Mouse (Mus musculus): ENCODE results near the gene Gm28036. TPM values are rescaled to one million over a fixed set of nuclear protein-coding genes. Genes with fewer than 3 reads are reported as not detected.

Gene Gm28036
- polyA plus RNA-seq, 1 experiment = 1.9 TPM

DNA sequence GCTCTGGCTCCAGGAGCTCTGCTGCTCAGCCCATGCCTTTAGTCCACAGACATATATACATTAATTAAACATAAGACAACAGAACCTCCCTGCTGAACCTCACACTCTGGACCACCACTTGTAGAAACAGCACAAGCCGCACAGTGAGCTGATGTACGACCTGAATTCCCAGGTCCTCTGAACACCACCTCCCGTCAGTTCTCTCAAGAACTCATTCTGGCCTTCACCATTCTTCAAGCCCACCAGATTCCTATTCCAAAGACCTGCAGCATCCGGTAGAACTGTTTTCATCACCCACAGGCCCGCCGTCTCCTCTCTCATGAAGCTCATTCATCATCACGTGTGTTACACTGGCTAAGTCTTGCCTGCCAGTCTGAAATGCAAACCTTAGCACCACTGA lies 46.5 kb downstream of the Gm28036 start:
- TF ChIP-seq POLR2A (IDR thresholded peaks at IDR 0.05; ENCODE audit: low read depth, low read length) (no peak), CTCF (conservative IDR thresholded peaks at IDR 0.05; ENCODE audit: insufficient read depth, insufficient read length, low read depth, low read length) (no peak)
- Histone ChIP-seq H3K36me3 (ENCODE audit: control insufficient read depth, insufficient read depth, low read length) (no peaks in the 10 kb centered on the region; the same call in none of the 2 replicates), H3K4me1 (ENCODE audit: control insufficient read depth, insufficient read depth, low read length) (peaks cover 6% of the 10 kb centered on the region; the same call in 1 of the 2 replicates), H3K27ac (ENCODE audit: insufficient read depth, low read depth, low read length) (no peak overlapping the region), H3K4me3 (ENCODE audit: insufficient read depth, low read depth, low read length) (no peak overlapping the region), H3K27me3 (replicated peaks; ENCODE audit: control insufficient read depth, insufficient read depth, low read length) (no peaks in the 10 kb centered on the region)
- 81% methylated on average over 7 of the region's 7 CpGs for WGBS
- DNase-seq = no peak

DNA sequence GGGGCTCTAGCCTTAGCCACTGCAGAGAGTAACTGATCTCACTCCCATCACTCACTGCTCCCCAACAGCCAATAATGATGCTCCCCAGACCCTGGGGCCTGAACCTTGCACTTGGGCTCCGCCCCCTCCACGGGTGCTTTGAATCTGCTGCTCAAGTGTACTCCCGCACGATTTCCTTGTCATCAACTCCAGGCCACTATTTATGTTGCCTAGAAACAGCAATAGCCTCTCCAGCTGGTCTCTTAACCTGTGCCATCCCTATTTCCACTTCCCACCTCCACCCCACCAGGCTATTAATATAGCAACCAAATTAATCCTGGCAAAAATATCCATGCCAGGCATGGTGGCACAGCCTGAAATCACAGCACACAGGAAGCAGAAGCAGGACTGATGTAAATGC lies 47.2 kb downstream of the Gm28036 start:
- no peaks in the 10 kb centered on the region; the same call in none of the 2 replicates for H3K36me3 ChIP-seq (ENCODE audit: control insufficient read depth, insufficient read depth, low read length)
- H3K27me3 ChIP-seq (replicated peaks; ENCODE audit: control insufficient read depth, insufficient read depth, low read length) = no peaks in the 10 kb centered on the region
- H3K4me3 ChIP-seq (ENCODE audit: insufficient read depth, low read depth, low read length) = no peak overlapping the region
- H3K4me1 ChIP-seq (ENCODE audit: control insufficient read depth, insufficient read depth, low read length) = peaks cover 6% of the 10 kb centered on the region; the same call in 1 of the 2 replicates
- H3K27ac ChIP-seq (ENCODE audit: insufficient read depth, low read depth, low read length) = no peak overlapping the region
- WGBS = 39% methylated on average over 4 of the region's 4 CpGs
- peak; percentile 17 for DNase-seq
- TF ChIP-seq POLR2A (IDR thresholded peaks at IDR 0.05; ENCODE audit: low read depth, low read length) (no peak), CTCF (conservative IDR thresholded peaks at IDR 0.05; ENCODE audit: insufficient read depth, insufficient read length, low read depth, low read length) (no peak)

DNA sequence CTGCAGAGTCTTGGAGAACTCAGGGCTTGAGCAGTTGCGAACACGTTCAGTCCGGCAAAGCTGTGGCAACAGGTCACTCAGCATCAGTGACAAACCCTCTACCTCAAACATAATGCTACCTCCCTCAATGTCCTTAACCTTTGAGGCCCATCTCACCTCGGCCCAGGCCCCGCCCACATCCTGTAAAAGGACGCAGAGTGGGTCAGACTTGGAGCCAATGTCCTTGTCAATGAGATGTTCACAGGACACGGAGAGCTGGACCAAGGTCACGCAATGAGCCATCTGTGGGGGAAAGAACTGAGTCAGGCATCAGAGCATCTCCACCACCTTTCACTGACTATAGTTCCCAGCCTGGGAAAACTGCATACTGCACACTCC lies 47.7 kb downstream of the Gm28036 start:
- peaks cover 6% of the 10 kb centered on the region; the same call in 1 of the 2 replicates for H3K4me1 ChIP-seq (ENCODE audit: control insufficient read depth, insufficient read depth, low read length)
- TF ChIP-seq CTCF (conservative IDR thresholded peaks at IDR 0.05; ENCODE audit: insufficient read depth, insufficient read length, low read depth, low read length) (no peak), POLR2A (IDR thresholded peaks at IDR 0.05; ENCODE audit: low read depth, low read length) (no peak)
- no peak overlapping the region for H3K27ac ChIP-seq (ENCODE audit: insufficient read depth, low read depth, low read length)
- no peaks in the 10 kb centered on the region; the same call in none of the 2 replicates for H3K36me3 ChIP-seq (ENCODE audit: control insufficient read depth, insufficient read depth, low read length)
- no peak for DNase-seq
- H3K27me3 ChIP-seq (replicated peaks; ENCODE audit: control insufficient read depth, insufficient read depth, low read length) = no peaks in the 10 kb centered on the region
- 77% methylated on average over 8 of the region's 8 CpGs for WGBS
- no peak overlapping the region for H3K4me3 ChIP-seq (ENCODE audit: insufficient read depth, low read depth, low read length)

DNA sequence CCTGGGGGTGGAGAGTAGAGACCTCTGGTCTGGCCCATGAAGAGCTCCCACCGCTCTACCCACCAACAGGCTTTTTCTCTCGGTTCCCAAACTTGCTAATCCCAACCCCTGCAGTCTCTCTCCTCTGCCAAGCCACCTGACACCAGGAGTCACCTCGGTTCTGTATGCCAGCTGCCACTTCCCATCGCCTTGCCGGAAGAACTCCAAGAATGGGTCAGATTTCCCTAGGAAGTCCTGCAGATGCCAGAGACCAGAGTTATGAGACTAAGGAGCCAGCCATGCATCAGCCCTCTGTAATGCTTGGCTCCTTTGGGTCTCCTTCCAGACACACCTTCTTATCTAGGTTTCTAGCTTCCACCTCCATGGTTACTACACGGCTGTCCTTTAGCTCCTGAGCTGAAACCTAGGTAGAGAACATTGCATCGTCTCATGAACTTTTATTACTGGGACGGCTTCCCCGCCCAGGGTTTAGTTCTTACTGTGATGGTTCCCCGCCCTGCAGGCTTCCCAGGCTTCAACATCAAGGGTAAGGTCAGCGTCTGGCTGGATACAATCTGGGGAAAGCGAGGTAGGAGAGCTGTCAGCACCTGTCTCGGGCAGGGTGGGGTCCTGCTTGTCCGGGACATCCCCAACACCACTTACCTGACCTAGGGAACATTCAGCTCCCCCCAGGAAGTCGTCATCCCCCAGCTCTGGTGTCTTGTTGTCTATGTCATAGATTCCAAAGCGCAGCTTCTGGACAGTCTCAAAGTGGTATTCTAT lies 48.3 kb downstream of the Gm28036 start:
- no peak overlapping the region for H3K27ac ChIP-seq (ENCODE audit: insufficient read depth, low read depth, low read length)
- H3K4me3 ChIP-seq (ENCODE audit: insufficient read depth, low read depth, low read length) = no peak overlapping the region
- 88% methylated on average over 16 of the region's 16 CpGs for WGBS
- DNase-seq = no peak
- H3K36me3 ChIP-seq (ENCODE audit: control insufficient read depth, insufficient read depth, low read length) = no peaks in the 10 kb centered on the region; the same call in none of the 2 replicates
- 0 out of 2 replicates have a peak, but pooled peaks cover 6% of the 10 kb centered on the region for H3K4me1 ChIP-seq (ENCODE audit: control insufficient read depth, insufficient read depth, low read length)
- TF ChIP-seq CTCF (conservative IDR thresholded peaks at IDR 0.05; ENCODE audit: insufficient read depth, insufficient read length, low read depth, low read length) (no peak), POLR2A (IDR thresholded peaks at IDR 0.05; ENCODE audit: low read depth, low read length) (no peak)
- H3K27me3 ChIP-seq (replicated peaks; ENCODE audit: control insufficient read depth, insufficient read depth, low read length) = no peaks in the 10 kb centered on the region

DNA sequence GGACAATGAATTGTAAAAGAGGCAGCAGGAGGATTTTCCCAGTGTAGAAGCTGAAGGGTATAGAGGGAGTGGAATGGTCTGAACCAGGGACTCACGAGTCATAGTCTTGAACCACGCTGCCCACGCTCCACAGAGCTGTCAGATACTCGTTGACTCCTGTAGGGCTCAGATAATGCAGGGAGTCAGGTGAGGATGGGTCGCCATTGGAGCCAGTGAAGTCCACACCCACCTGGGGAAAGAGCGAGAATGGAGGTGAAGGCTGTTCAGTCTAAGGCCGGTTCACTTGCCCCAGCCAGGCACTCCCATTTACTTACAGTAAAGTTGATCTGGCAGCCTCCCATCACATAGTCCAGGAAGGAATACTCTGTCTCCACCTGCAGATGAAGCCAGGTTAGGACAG lies 49.4 kb downstream of the Gm28036 start:
- Histone ChIP-seq H3K27me3 (replicated peaks; ENCODE audit: control insufficient read depth, insufficient read depth, low read length) (no peaks in the 10 kb centered on the region), H3K4me1 (ENCODE audit: control insufficient read depth, insufficient read depth, low read length) (0 out of 2 replicates have a peak, but pooled peaks cover 6% of the 10 kb centered on the region), H3K4me3 (ENCODE audit: insufficient read depth, low read depth, low read length) (no peak overlapping the region), H3K36me3 (ENCODE audit: control insufficient read depth, insufficient read depth, low read length) (peaks cover 4% of the 10 kb centered on the region), H3K27ac (ENCODE audit: insufficient read depth, low read depth, low read length) (no peak overlapping the region)
- 82% methylated on average over 7 of the region's 7 CpGs for WGBS
- TF ChIP-seq POLR2A (IDR thresholded peaks at IDR 0.05; ENCODE audit: low read depth, low read length) = no peak
- no peak for TF ChIP-seq CTCF (conservative IDR thresholded peaks at IDR 0.05; ENCODE audit: insufficient read depth, insufficient read length, low read depth, low read length)
- peak; percentile 21 for DNase-seq

DNA sequence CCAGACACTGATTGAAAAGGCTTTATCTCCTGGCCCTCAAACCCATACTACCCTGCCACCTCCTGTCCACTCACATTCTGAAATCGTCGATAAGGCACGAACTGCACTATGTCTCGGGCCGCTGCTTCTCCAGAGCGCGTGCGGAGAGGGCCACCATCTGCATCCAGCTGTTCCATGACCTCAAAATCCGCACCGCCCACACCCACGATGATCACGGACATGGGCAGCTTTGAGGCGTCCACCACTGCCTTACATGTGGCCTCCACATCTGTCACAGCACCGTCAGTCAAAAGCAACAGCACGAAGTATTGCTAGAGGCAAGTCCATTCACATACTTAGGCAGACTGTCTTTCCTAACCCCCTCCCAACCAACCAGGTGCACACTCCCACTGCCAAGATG lies 53.2 kb downstream of the Gm28036 start:
- H3K27ac ChIP-seq (ENCODE audit: insufficient read depth, low read depth, low read length) = no peak overlapping the region
- no peaks in the 10 kb centered on the region for H3K27me3 ChIP-seq (replicated peaks; ENCODE audit: control insufficient read depth, insufficient read depth, low read length)
- no peak for TF ChIP-seq POLR2A (IDR thresholded peaks at IDR 0.05; ENCODE audit: low read depth, low read length)
- no peak for DNase-seq
- peaks cover 4% of the 10 kb centered on the region for H3K36me3 ChIP-seq (ENCODE audit: control insufficient read depth, insufficient read depth, low read length)
- H3K4me3 ChIP-seq (ENCODE audit: insufficient read depth, low read depth, low read length) = no peak overlapping the region
- WGBS = 80% methylated on average over 15 of the region's 15 CpGs
- 0 out of 2 replicates have a peak, but pooled peaks cover 6% of the 10 kb centered on the region for H3K4me1 ChIP-seq (ENCODE audit: control insufficient read depth, insufficient read depth, low read length)

DNA sequence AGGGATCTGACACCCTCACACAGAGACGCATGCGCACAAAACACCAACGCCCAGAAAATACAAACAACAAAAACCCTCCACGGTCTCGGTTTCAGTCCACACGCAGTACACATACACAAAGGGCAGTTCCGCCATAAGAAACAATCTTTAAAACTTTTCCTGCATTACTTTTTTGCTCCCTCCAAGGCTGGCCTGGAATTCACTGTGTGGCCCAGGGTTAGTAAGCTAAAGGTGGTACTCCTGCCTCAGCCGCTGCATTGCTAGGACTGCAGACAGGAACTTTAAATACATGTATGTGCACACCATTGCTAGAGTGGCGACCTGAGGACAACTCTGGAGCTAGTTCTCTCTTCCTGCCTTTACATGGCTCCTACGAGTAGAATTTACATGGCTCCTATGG lies 55.7 kb downstream of the Gm28036 start:
- TF ChIP-seq POLR2A (IDR thresholded peaks at IDR 0.05; ENCODE audit: low read depth, low read length) (no peak), CTCF (conservative IDR thresholded peaks at IDR 0.05; ENCODE audit: insufficient read depth, insufficient read length, low read depth, low read length) (no peak)
- Histone ChIP-seq H3K27ac (ENCODE audit: insufficient read depth, low read depth, low read length) (no peak overlapping the region), H3K4me3 (ENCODE audit: insufficient read depth, low read depth, low read length) (no peak overlapping the region), H3K4me1 (ENCODE audit: control insufficient read depth, insufficient read depth, low read length) (no peaks in the 10 kb centered on the region), H3K36me3 (ENCODE audit: control insufficient read depth, insufficient read depth, low read length) (peaks cover 4% of the 10 kb centered on the region), H3K27me3 (replicated peaks; ENCODE audit: control insufficient read depth, insufficient read depth, low read length) (no peaks in the 10 kb centered on the region)
- no peak for DNase-seq
- WGBS = 96% methylated on average over 10 of the region's 10 CpGs
